Mouse (Mus musculus) heart, embryonic 13.5 days (tissue): ENCODE data around the gene B020004J07Rik. TPM values are rescaled to one million over a fixed set of nuclear protein-coding genes. Genes with fewer than 3 reads are reported as not detected.
"Not testable (repeated sequence)": the region's sequence is repeated elsewhere in the genome, so short reads cannot be mapped to it uniquely, and the experiment has no call there.

Source experiments
- ATAC-seq: fragments of 200-750 bp; cut with Nextera tagmentation; 2 replicates; pipeline ENCODE4 v1.8.0; 2017; ENCODE audit warnings: moderate TSS enrichment; ENCODE audit not compliant: insufficient number of reproducible peaks, low FRiP score, low TSS enrichment; ENCODE audit errors: extremely low read depth
- H3K27ac ChIP-seq: fragments of 300-500 bp; sonication (generic); replicated peaks from 2 replicates; pipeline ENCODE4 v1.5.1; 2015; ENCODE audit warnings: moderate library complexity, mild to moderate bottlenecking, inconsistent platforms
- H3K27me3 ChIP-seq: fragments of 300-500 bp; sonication (generic); replicated peaks from 2 replicates; pipeline ENCODE4 v1.6.1; 2015; ENCODE audit warnings: mild to moderate bottlenecking, inconsistent platforms
- H3K36me3 ChIP-seq: fragments of 300-500 bp; sonication (generic); 2 replicates; pipeline ENCODE4 v1.6.1; 2015; ENCODE audit warnings: mild to moderate bottlenecking, inconsistent platforms
- H3K4me1 ChIP-seq: fragments of 300-500 bp; sonication (generic); 2 replicates; pipeline ENCODE4 v1.6.1; 2015; ENCODE audit warnings: inconsistent platforms
- H3K4me2 ChIP-seq: fragments of 300-500 bp; sonication (generic); 2 replicates; pipeline ENCODE4 v1.6.1; 2015; ENCODE audit warnings: inconsistent platforms, mild to moderate bottlenecking, moderate library complexity
- H3K4me3 ChIP-seq: fragments of 300-500 bp; sonication (generic); 2 replicates; pipeline ENCODE4 v1.5.1; 2015; ENCODE audit warnings: moderate library complexity, mild to moderate bottlenecking, inconsistent platforms
- H3K9ac ChIP-seq: fragments of 300-500 bp; sonication (generic); 2 replicates; pipeline ENCODE4 v1.6.1; 2015; ENCODE audit warnings: inconsistent platforms, mild to moderate bottlenecking, moderate library complexity
- H3K9me3 ChIP-seq: fragments of 300-500 bp; sonication (generic); 2 replicates; pipeline ENCODE4 v1.6.1; 2016; ENCODE audit warnings: inconsistent platforms
- WGBS: fragments of 180-500 bp; shearing (Covaris S2); methylation state at CpG from one replicate; pipeline ENCODE4 v1.1.7; 2015; ENCODE audit warnings: mixed read lengths; 5-methylcytosine and 5-hydroxymethylcytosine counted together
- polyA plus RNA-seq: library from polyadenylated mRNA; unstranded; fragments of >200 nt; fragmentation: Nextera tagmentation; extraction: Ambion mirVana; gene quantifications from 2 replicates; pipeline ENCODE4 v1.2.1, GENCODE M21; 2015

The B020004J07Rik gene
- polyA plus RNA-seq: not detected in 2 replicates

- H3K4me1 ChIP-seq, H3K36me3 ChIP-seq, ATAC-seq, H3K4me2 ChIP-seq, H3K9ac ChIP-seq, H3K9me3 ChIP-seq, H3K27me3 ChIP-seq, H3K4me3 ChIP-seq, H3K27ac ChIP-seq: not testable (repeated sequence)
- WGBS: 80% methylated on average over 4 of the region's 4 CpGs
These were observed at the start of gene B020004J07Rik for GRCm38 (mm10) chr4:101843923-101844322. Gene B020004J07Rik, minus strand, starts transcription at chr4:101844023.

- Histone ChIP-seq H3K36me3 (no peaks in the 10 kb centered on the region), H3K9ac (no peak overlapping the region), H3K27ac (no peak overlapping the region), H3K4me2 (no peak overlapping the region), H3K9me3 (0 out of 2 replicates have a peak, but pooled peaks cover 5% of the 10 kb centered on the region), H3K27me3 (no peaks in the 10 kb centered on the region), H3K4me3 (no peak overlapping the region), H3K4me1 (no peaks in the 10 kb centered on the region)
- ATAC-seq: no peak
These were observed 45.6 kb upstream of the B020004J07Rik start for GRCm38 (mm10) chr4:101889377-101889776.

GRCm38 (mm10) chr4:101883641-101884040 lies 39.8 kb upstream of the B020004J07Rik start:
- Histone ChIP-seq H3K9ac (no peak overlapping the region), H3K27me3 (no peaks in the 10 kb centered on the region), H3K4me1 (no peaks in the 10 kb centered on the region), H3K27ac (no peak overlapping the region), H3K36me3 (no peaks in the 10 kb centered on the region), H3K4me2 (no peak overlapping the region), H3K9me3 (0 out of 2 replicates have a peak, but pooled peaks cover 1% of the 10 kb centered on the region), H3K4me3 (no peak overlapping the region)
- 23% methylated on average over 3 of the region's 3 CpGs for WGBS
- ATAC-seq: no peak

GRCm38 (mm10) chr4:101875687-101876086 lies 31.9 kb upstream of the B020004J07Rik start:
- H3K27ac ChIP-seq, H3K4me3 ChIP-seq, H3K9me3 ChIP-seq, H3K4me2 ChIP-seq, H3K36me3 ChIP-seq, ATAC-seq, H3K4me1 ChIP-seq, H3K27me3 ChIP-seq, H3K9ac ChIP-seq: not testable (repeated sequence)
- 79% methylated on average over 15 of the region's 15 CpGs for WGBS

GRCm38 (mm10) chr4:101872031-101872430 lies 28.2 kb upstream of the B020004J07Rik start:
- WGBS: 49% methylated on average over 2 of the region's 2 CpGs
- not testable (repeated sequence) for H3K4me2 ChIP-seq, H3K27me3 ChIP-seq, H3K27ac ChIP-seq, H3K4me1 ChIP-seq, ATAC-seq, H3K9ac ChIP-seq, H3K36me3 ChIP-seq, H3K9me3 ChIP-seq, H3K4me3 ChIP-seq

- H3K4me3 ChIP-seq: no peak overlapping the region
- no peak overlapping the region for H3K27ac ChIP-seq
- H3K4me1 ChIP-seq: no peaks in the 10 kb centered on the region
- H3K9me3 ChIP-seq: no peaks in the 10 kb centered on the region
- ATAC-seq: no peak
- no peaks in the 10 kb centered on the region for H3K36me3 ChIP-seq
- no peaks in the 10 kb centered on the region for H3K27me3 ChIP-seq
- 68% methylated on average over 6 of the region's 6 CpGs for WGBS
- no peak overlapping the region for H3K9ac ChIP-seq
- no peak overlapping the region for H3K4me2 ChIP-seq
These were observed 18.5 kb upstream of the B020004J07Rik start for GRCm38 (mm10) chr4:101862289-101862688.

GRCm38 (mm10) chr4:101860873-101861272 lies 17.1 kb upstream of the B020004J07Rik start:
- H3K9me3 ChIP-seq: no peaks in the 10 kb centered on the region
- WGBS: 42% methylated on average over 6 of the region's 6 CpGs
- H3K27me3 ChIP-seq: no peaks in the 10 kb centered on the region
- H3K4me2 ChIP-seq: no peak overlapping the region
- no peaks in the 10 kb centered on the region for H3K4me1 ChIP-seq
- H3K4me3 ChIP-seq: no peak overlapping the region
- H3K9ac ChIP-seq: no peak overlapping the region
- H3K36me3 ChIP-seq: no peaks in the 10 kb centered on the region
- no peak for ATAC-seq
- no peak overlapping the region for H3K27ac ChIP-seq

GRCm38 (mm10) chr4:101850908-101851307 lies 7.1 kb upstream of the B020004J07Rik start:
- no peak overlapping the region for H3K9ac ChIP-seq
- H3K4me1 ChIP-seq: no peaks in the 10 kb centered on the region
- H3K36me3 ChIP-seq: no peaks in the 10 kb centered on the region
- H3K4me3 ChIP-seq: no peak overlapping the region
- peaks cover 17% of the 10 kb centered on the region for H3K9me3 ChIP-seq
- H3K27me3 ChIP-seq: no peaks in the 10 kb centered on the region
- ATAC-seq: no peak
- WGBS: 59% methylated on average over 2 of the region's 2 CpGs
- no peak overlapping the region for H3K27ac ChIP-seq
- H3K4me2 ChIP-seq: no peak overlapping the region

Other genes starting within 250 kb of the B020004J07Rik start
- gene Leprot, start 196.3 kb downstream of the B020004J07Rik start, polyA plus RNA-seq: 71.0 and 80.2 TPM in 2 replicates
- gene Lepr, start 126.6 kb downstream of the B020004J07Rik start, polyA plus RNA-seq: 0.76 and 0.95 TPM in 2 replicates
- gene C130073F10Rik, start 49.8 kb upstream of the B020004J07Rik start, polyA plus RNA-seq: not detected in 2 replicates
- gene Gm12800, start 65.1 kb upstream of the B020004J07Rik start, polyA plus RNA-seq: not detected in 2 replicates
- gene Gm12794, start 96.4 kb upstream of the B020004J07Rik start, polyA plus RNA-seq: not detected in 2 replicates
- not detected in 2 replicates for gene Gm12790, start 137.0 kb upstream of the B020004J07Rik start, polyA plus RNA-seq
- gene Gm12789, start 142.6 kb upstream of the B020004J07Rik start, polyA plus RNA-seq: not detected in 2 replicates
- 19.0 and 19.1 TPM in 2 replicates for gene Pde4b, start 243.5 kb upstream of the B020004J07Rik start, polyA plus RNA-seq